Mouse (Mus musculus) CH12.LX (cell line): ENCODE measurements around the gene Noc3l.

Experiments
- CHD1 ChIP-seq: IDR thresholded peaks from 2 replicates; pipeline ENCODE4 v1.6.1; 2012; ENCODE audit warnings: low read depth, low read length, improper control_type of control experiment, inconsistent platforms
- CTCF ChIP-seq, 2 experiments: IDR thresholded peaks in 1 of 2; conservative IDR thresholded peaks in 1 of 2; 2 replicates each; pipeline ENCODE4 v1.5.1; 2011 to 2012; ENCODE audit warnings: low read depth in 2 of 2, low read length in 2 of 2, improper control_type of control experiment in 1 of 2, inconsistent platforms in 1 of 2, mild to moderate bottlenecking in 1 of 2, moderate library complexity in 1 of 2
- EP300 ChIP-seq: IDR thresholded peaks from 2 replicates; pipeline ENCODE4 v1.6.1; 2011; ENCODE audit warnings: low read length, improper control_type of control experiment
- MAX ChIP-seq: IDR thresholded peaks from 2 replicates; pipeline ENCODE4 v1.6.1; 2011; ENCODE audit warnings: low read length, improper control_type of control experiment
- NRF1 ChIP-seq: IDR thresholded peaks from 2 replicates; pipeline ENCODE4 v1.6.1; 2014; ENCODE audit warnings: low read depth, mild to moderate bottlenecking, inconsistent platforms, low read length, improper control_type of control experiment, moderate library complexity
- POLR2A ChIP-seq: IDR thresholded peaks from 2 replicates; pipeline ENCODE4 v1.6.1; 2011; ENCODE audit warnings: low read depth, mild to moderate bottlenecking, improper control_type of control experiment, low read length
- SIN3A ChIP-seq: IDR thresholded peaks from 2 replicates; pipeline ENCODE4 v1.6.1; 2012; ENCODE audit warnings: low read length, improper control_type of control experiment, inconsistent platforms
- UBTF ChIP-seq: IDR thresholded peaks from 2 replicates; pipeline ENCODE4 v1.6.1; 2012; ENCODE audit warnings: low read depth, mild to moderate bottlenecking, inconsistent platforms, low read length, improper control_type of control experiment, moderate library complexity
- ZNF384 ChIP-seq: IDR thresholded peaks from 2 replicates; pipeline ENCODE4 v1.6.1; 2012; ENCODE audit warnings: low read depth, low read length, improper control_type of control experiment, inconsistent platforms

DNA sequence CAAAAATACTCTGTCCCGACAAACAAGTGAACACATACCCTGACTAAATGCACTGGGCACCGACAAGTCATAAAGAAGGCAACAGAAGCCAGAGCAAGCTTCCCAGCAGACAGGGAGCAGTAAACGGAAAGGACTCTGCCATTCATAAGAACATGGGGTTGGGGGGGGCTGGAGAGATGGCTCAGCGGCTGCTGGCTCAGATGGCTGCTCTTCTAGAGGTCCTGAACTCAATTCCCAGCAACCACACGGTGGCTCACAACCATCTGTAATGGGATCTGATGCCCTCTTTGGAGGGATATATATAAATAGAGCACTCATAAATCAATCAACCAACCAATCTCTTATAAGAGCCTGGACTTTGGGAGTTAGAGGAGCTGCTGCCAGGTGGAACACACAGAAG is 22.5 kb downstream of the Noc3l start:
- TF ChIP-seq ZNF384: no peak
- TF ChIP-seq CTCF (conservative IDR thresholded peaks at IDR 0.05 in 1 of 2, IDR thresholded peaks at IDR 0.05 in 1 of 2; ENCODE audit: low read depth in 2 of 2, low read length in 2 of 2): no peak
- TF ChIP-seq MAX: no peak
- no peak for TF ChIP-seq CHD1
- no peak for TF ChIP-seq EP300
- no peak for TF ChIP-seq POLR2A
- TF ChIP-seq NRF1: no peak
- no peak for TF ChIP-seq UBTF
- TF ChIP-seq SIN3A: no peak
